Comparison of ENCODE assay signal across 9 mouse cellular contexts in the genomic region with DNA sequence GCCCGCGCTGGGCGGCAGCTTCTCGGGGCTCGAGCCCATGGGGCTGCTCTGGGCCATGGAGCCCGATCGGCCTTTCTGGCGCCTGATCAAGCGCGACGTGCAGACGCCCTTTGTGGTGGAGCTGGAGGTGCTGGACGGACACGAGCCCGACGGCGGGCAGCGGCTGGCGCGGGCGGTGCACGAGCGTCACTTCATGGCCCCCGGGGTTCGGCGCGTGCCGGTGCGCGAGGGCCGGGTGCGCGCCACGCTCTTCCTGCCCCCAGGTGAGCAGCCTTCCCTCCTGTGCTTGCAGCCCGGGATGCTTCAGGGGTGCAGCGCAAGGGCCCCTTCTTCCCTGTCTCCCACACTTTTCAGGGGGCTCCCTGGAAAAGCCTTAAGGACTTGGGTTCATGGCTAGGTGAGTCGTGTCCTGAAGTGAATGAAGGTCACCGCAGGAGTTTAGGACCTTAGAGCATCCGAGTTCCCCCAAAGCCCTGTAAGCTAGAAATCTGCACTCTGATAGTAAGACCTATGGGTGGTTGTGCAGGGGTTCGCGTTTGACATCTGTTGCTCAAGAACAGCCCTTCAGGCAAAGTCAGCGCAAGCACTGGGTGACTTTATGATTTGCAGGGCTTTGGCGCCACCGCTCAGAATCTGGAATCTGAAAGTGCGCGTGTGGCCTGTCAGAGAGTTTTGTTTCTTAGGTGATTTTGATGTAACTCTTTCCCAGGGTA. TPM values are rescaled to one million over a fixed set of nuclear protein-coding genes. Genes with fewer than 3 reads are reported as not detected.
DNase-seq lines count a peak whose midpoint lies in the region; ATAC-seq and TF ChIP-seq lines count a peak whose summit lies in the region.
"Had no signal": no experiment of that assay in that cellular context is flagged by ENCODE, and none has a peak within 500 bp of the region (broad histone marks: within the 10 kb centered on the region; RNA-seq: fewer than 3 reads in every experiment).

No protein-coding gene starts in this region.

- peak overlapping the region; percentile 70 for H3K9ac ChIP-seq in hindbrain, embryonic 13.5 days
- H3K9ac ChIP-seq in neural tube, embryonic 15.5 days (replicated peaks): 0 out of 2 replicates have a peak overlapping the region, but pooled peaks have one; percentile 36

- H3K36me3 ChIP-seq in embryonic facial prominence, embryonic 10.5 days (replicated peaks): no peaks in the 10 kb centered on the region
- no peaks in the 10 kb centered on the region for H3K36me3 ChIP-seq in hindbrain, embryonic 13.5 days
- no peaks in the 10 kb centered on the region for H3K36me3 ChIP-seq in neural tube, embryonic 15.5 days

- WGBS in embryonic facial prominence, embryonic 10.5 days: 3% methylated on average over 41 of the region's 46 CpGs
- WGBS in hindbrain, embryonic 13.5 days: 3% methylated on average over 38 of the region's 46 CpGs
- 2% methylated on average over 39 of the region's 46 CpGs for WGBS in neural tube, embryonic 15.5 days

- DNase-seq in left cerebral cortex, adult 2 months (ENCODE audit: extremely low spot score in 1 of 2, low spot score in 2 of 2): peak; percentile 20 to 23
- no peak for DNase-seq in left cerebral cortex, adult 9 months (ENCODE audit: low spot score in 2 of 2)
- peak; percentile 58 for DNase-seq in embryonic facial prominence, embryonic 10.5 days (ENCODE audit: low spot score)
- DNase-seq in liver: peak; percentile 33
- DNase-seq in thymus, adult 18-20 months: no peak
- DNase-seq in spleen, adult 18-20 months: no peak

- ATAC-seq in hindbrain, embryonic 13.5 days (ENCODE audit: low FRiP score): 0 out of 2 replicates have a peak, but pooled peaks have one; percentile 39
- ATAC-seq in neural tube, embryonic 15.5 days (ENCODE audit: low FRiP score): no peak

- no peak; the same call in 1 of the 2 replicates for TF ChIP-seq CTCF in left cerebral cortex, adult 2 months (IDR thresholded peaks at IDR 0.05)

- peaks cover 39% of the 10 kb centered on the region for H3K27me3 ChIP-seq in embryonic facial prominence, embryonic 10.5 days (replicated peaks; ENCODE audit: low read depth, poor library complexity, severe bottlenecking)
- H3K27me3 ChIP-seq in hindbrain, embryonic 13.5 days: peaks cover 31% of the 10 kb centered on the region
- H3K27me3 ChIP-seq in neural tube, embryonic 15.5 days (replicated peaks): peaks cover 18% of the 10 kb centered on the region

- intact Hi-C loops in left cerebral cortex, adult 2 months (cut with DNase I): no loop called here

- H3K9me3 ChIP-seq in embryonic facial prominence, embryonic 10.5 days: no peaks in the 10 kb centered on the region; the same call in 1 of the 2 replicates
- 0 out of 2 replicates have a peak, but pooled peaks cover 2% of the 10 kb centered on the region for H3K9me3 ChIP-seq in hindbrain, embryonic 13.5 days
- no peaks in the 10 kb centered on the region for H3K9me3 ChIP-seq in neural tube, embryonic 15.5 days (replicated peaks)

- peak overlapping the region; percentile 51 for H3K4me3 ChIP-seq in left cerebral cortex, adult 2 months
- peak overlapping the region; percentile 62 for H3K4me3 ChIP-seq in embryonic facial prominence, embryonic 10.5 days
- H3K4me3 ChIP-seq in hindbrain, embryonic 13.5 days: peak overlapping the region; percentile 49
- H3K4me3 ChIP-seq in neural tube, embryonic 15.5 days (replicated peaks): peak overlapping the region; percentile 47

- H3K27ac ChIP-seq in left cerebral cortex, adult 2 months: no peak overlapping the region
- peak overlapping the region; percentile 59; the same call in 1 of the 2 replicates for H3K27ac ChIP-seq in embryonic facial prominence, embryonic 10.5 days (replicated peaks)
- H3K27ac ChIP-seq in hindbrain, embryonic 13.5 days: no peak overlapping the region
- H3K27ac ChIP-seq in neural tube, embryonic 15.5 days (replicated peaks): no peak overlapping the region

- peaks cover 6% of the 10 kb centered on the region for H3K4me1 ChIP-seq in embryonic facial prominence, embryonic 10.5 days
- peaks cover 7% of the 10 kb centered on the region for H3K4me1 ChIP-seq in hindbrain, embryonic 13.5 days (replicated peaks)
- H3K4me1 ChIP-seq in neural tube, embryonic 15.5 days: peaks cover 11% of the 10 kb centered on the region

- peak overlapping the region; percentile 75 for H3K4me2 ChIP-seq in hindbrain, embryonic 13.5 days
- H3K4me2 ChIP-seq in neural tube, embryonic 15.5 days: peak overlapping the region; percentile 82

RNA-seq across cellular contexts. Expression of a gene that starts 1.9 kb away (rescaled TPM):
- 1 to 10 TPM; 2.3 to 3.3 TPM for total RNA-seq in left cerebral cortex, adult 2 months (2021)
- polyA plus RNA-seq in embryonic facial prominence, embryonic 10.5 days (2016; fragmentation: Nextera tagmentation; extraction: Ambion mirVana): 0.23 and 0.25 TPM in 2 replicates
- 0.89 and 0.96 TPM in 2 replicates for polyA plus RNA-seq in hindbrain, embryonic 13.5 days (2015; fragmentation: Nextera tagmentation; extraction: Ambion mirVana)
- 0.80 and 1.1 TPM in 2 replicates for polyA plus RNA-seq in neural tube, embryonic 15.5 days (2015; fragmentation: Nextera tagmentation; extraction: Ambion mirVana)

RNA-seq across cellular contexts. Expression of a gene that starts 15.1 kb away (rescaled TPM):
- total RNA-seq in left cerebral cortex, adult 2 months (2021): 1 to 10 TPM; 1.3 to 1.4 TPM
- not detected in 2 replicates for polyA plus RNA-seq in embryonic facial prominence, embryonic 10.5 days (2016; fragmentation: Nextera tagmentation; extraction: Ambion mirVana)
- not detected in 2 replicates for polyA plus RNA-seq in hindbrain, embryonic 13.5 days (2015; fragmentation: Nextera tagmentation; extraction: Ambion mirVana)
- polyA plus RNA-seq in neural tube, embryonic 15.5 days (2015; fragmentation: Nextera tagmentation; extraction: Ambion mirVana): not detected in 2 replicates
- total RNA-seq: left cerebral cortex, postnatal 14 days had no signal

RNA-seq across cellular contexts. Expression of a gene that starts 15.3 kb away (rescaled TPM):
- 1 to 10 TPM; 5.8 to 7.3 TPM for total RNA-seq in left cerebral cortex, adult 2 months (2021)
- polyA plus RNA-seq in embryonic facial prominence, embryonic 10.5 days (2016; fragmentation: Nextera tagmentation; extraction: Ambion mirVana): not detected in 2 replicates
- not detected in 2 replicates for polyA plus RNA-seq in hindbrain, embryonic 13.5 days (2015; fragmentation: Nextera tagmentation; extraction: Ambion mirVana)
- 0.88 and 1.00 TPM in 2 replicates for polyA plus RNA-seq in neural tube, embryonic 15.5 days (2015; fragmentation: Nextera tagmentation; extraction: Ambion mirVana)

RNA-seq across cellular contexts. Expression of a gene that starts 15.7 kb away (rescaled TPM):
- 1 to 10 TPM; 2.3 to 2.9 TPM for total RNA-seq in left cerebral cortex, adult 2 months (2021)
- polyA plus RNA-seq in embryonic facial prominence, embryonic 10.5 days (2016; fragmentation: Nextera tagmentation; extraction: Ambion mirVana): 0.16 and 0.39 TPM in 2 replicates
- 0.09 and 0.13 TPM in 2 replicates for polyA plus RNA-seq in hindbrain, embryonic 13.5 days (2015; fragmentation: Nextera tagmentation; extraction: Ambion mirVana)
- polyA plus RNA-seq in neural tube, embryonic 15.5 days (2015; fragmentation: Nextera tagmentation; extraction: Ambion mirVana): 0.55 and 1.2 TPM in 2 replicates

RNA-seq across cellular contexts. Expression of a gene that starts 44.5 kb away (rescaled TPM):
- total RNA-seq in left cerebral cortex, adult 2 months (2021): 10 to 100 TPM; 12.8 to 13.3 TPM
- polyA plus RNA-seq in embryonic facial prominence, embryonic 10.5 days (2016; fragmentation: Nextera tagmentation; extraction: Ambion mirVana): 21.5 and 29.6 TPM in 2 replicates
- polyA plus RNA-seq in hindbrain, embryonic 13.5 days (2015; fragmentation: Nextera tagmentation; extraction: Ambion mirVana): 77.9 and 83.6 TPM in 2 replicates
- 71.2 and 78.4 TPM in 2 replicates for polyA plus RNA-seq in neural tube, embryonic 15.5 days (2015; fragmentation: Nextera tagmentation; extraction: Ambion mirVana)

Comparison
In these comparisons a context has a peak if more than half of its experiments do, and no peak if none do; other contexts are left out.
1. DNase-seq: peak in left cerebral cortex, adult 2 months (2 of 2), embryonic facial prominence, embryonic 10.5 days (single experiment) and liver (single experiment); none in left cerebral cortex, adult 9 months (0 of 2), thymus, adult 18-20 months (0 of 2) and spleen, adult 18-20 months (0 of 2).
2. Peak in every context shown above with its lines, with median percentiles within 50 percentile points of each other: H3K4me3 ChIP-seq.